Mouse (Mus musculus) limb, embryonic 12.5 days (tissue): ENCODE data around the gene Pgm3. TPM values are rescaled to one million over a fixed set of nuclear protein-coding genes. Genes with fewer than 3 reads are reported as not detected.
"Not testable (repeated sequence)": the region's sequence is repeated elsewhere in the genome, so short reads cannot be mapped to it uniquely, and the experiment has no call there.

ENCODE experiments used
- ATAC-seq: fragments of 200-750 bp; cut with Nextera tagmentation; 2 replicates; pipeline ENCODE4 v1.8.0; 2017; ENCODE audit warnings: low read depth, moderate TSS enrichment; ENCODE audit not compliant: insufficient number of reproducible peaks, insufficient read depth, low FRiP score, low TSS enrichment
- H3K27ac ChIP-seq: fragments of 300-500 bp; sonication (generic); 2 replicates; pipeline ENCODE4 v1.5.1; 2016; ENCODE audit warnings: mild to moderate bottlenecking, moderate library complexity
- H3K27me3 ChIP-seq: fragments of 300-500 bp; sonication (generic); 2 replicates; pipeline ENCODE4 v1.6.1; 2016; ENCODE audit warnings: mild to moderate bottlenecking, moderate library complexity
- H3K36me3 ChIP-seq: fragments of 300-500 bp; sonication (generic); 2 replicates; pipeline ENCODE4 v1.6.1; 2016; ENCODE audit warnings: mild to moderate bottlenecking, moderate library complexity
- H3K4me1 ChIP-seq: fragments of 300-500 bp; sonication (generic); replicated peaks from 2 replicates; pipeline ENCODE4 v1.6.1; 2016
- H3K4me2 ChIP-seq: fragments of 300-500 bp; sonication (generic); 2 replicates; pipeline ENCODE4 v1.6.1; 2016; ENCODE audit warnings: mild to moderate bottlenecking, moderate library complexity
- H3K4me3 ChIP-seq: fragments of 300-500 bp; sonication (generic); replicated peaks from 2 replicates; pipeline ENCODE4 v1.5.1; 2016; ENCODE audit warnings: mild to moderate bottlenecking
- H3K9ac ChIP-seq: fragments of 300-500 bp; sonication (generic); replicated peaks from 2 replicates; pipeline ENCODE4 v1.6.1; 2016; ENCODE audit warnings: mild to moderate bottlenecking, moderate library complexity
- H3K9me3 ChIP-seq: fragments of 300-500 bp; sonication (generic); 2 replicates; pipeline ENCODE4 v1.6.1; 2016; ENCODE audit warnings: mild to moderate bottlenecking, moderate library complexity
- WGBS: fragments of 180-500 bp; shearing (Covaris S2); methylation state at CpG from one replicate; pipeline ENCODE4 v1.1.7; 2016; 5-methylcytosine and 5-hydroxymethylcytosine counted together
- polyA plus RNA-seq: library from polyadenylated mRNA; unstranded; fragments of >200 nt; fragmentation: Nextera tagmentation; extraction: Ambion mirVana; gene quantifications from 2 replicates; pipeline ENCODE4 v1.2.1, GENCODE M21; 2016

Gene Pgm3
- polyA plus RNA-seq, result 34.7 and 35.2 TPM in 2 replicates

- under 1% methylated on average over 58 of the region's 59 CpGs for WGBS
- H3K27ac ChIP-seq, result peak within 1 kb of the TSS; percentile 67; the same call in 1 of the 2 replicates
- ATAC-seq, result peak; percentile 95
These were observed at the start of gene Pgm3, which contains the start of gene Rwdd2a for GRCm38 (mm10) chr9:86571540-86572135. TSS of gene Pgm3 (minus strand) at chr9:86571842. TSS of gene Rwdd2a (plus strand) at chr9:86571991.

GRCm38 (mm10) chr9:86619341-86620139 lies 47.9 kb upstream of the Pgm3 start:
- no peaks in the 10 kb centered on the region for H3K27me3 ChIP-seq

More at GRCm38 (mm10) chr9:86571540-86572135, at the start of gene Pgm3, which contains the start of gene Rwdd2a:
- 0 out of 2 replicates have a peak, but pooled peaks cover 2% of the 10 kb centered on the region for H3K27me3 ChIP-seq
- H3K9me3 ChIP-seq, result no peaks in the 10 kb centered on the region
- H3K4me3 ChIP-seq, result peak within 1 kb of the TSS; percentile 72
- H3K4me2 ChIP-seq, result peak within 1 kb of the TSS; percentile 99
- H3K4me1 ChIP-seq, result peaks cover 18% of the 10 kb centered on the region
- H3K36me3 ChIP-seq, result peaks cover 30% of the 10 kb centered on the region
- peak within 1 kb of the TSS; percentile 73 for H3K9ac ChIP-seq

DNA sequence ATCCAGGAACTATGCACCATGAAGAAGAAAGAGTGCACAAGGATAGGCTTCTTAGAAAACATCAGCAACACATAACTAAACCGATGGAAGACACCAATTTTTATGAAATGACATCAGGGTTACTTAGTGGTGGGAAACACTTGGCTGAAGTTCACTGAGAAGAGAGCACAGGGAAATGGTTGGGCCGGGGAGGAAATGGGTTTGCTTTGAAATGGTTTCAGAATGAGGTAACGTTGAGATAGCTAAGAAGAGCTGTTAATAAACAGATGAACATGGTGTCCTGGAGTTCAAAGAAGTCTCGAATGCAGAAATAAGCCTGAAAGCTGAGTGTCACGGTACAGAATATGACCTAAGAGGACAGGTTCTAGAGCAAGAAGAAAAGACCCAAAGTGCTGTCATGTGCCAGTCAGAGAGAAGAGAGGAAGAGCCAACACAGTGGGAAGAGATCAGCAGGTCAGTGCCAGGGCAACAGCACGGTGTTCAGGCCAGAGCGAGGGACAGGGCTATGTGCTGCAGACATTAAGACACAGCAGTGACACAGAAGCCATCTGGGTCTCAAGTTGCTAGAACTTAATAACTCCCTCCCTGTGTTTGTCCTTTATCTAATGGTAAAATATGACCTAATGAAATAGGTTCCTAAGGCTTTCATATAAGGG lies 46.3 kb upstream of the Pgm3 start:
- H3K9me3 ChIP-seq, result no peaks in the 10 kb centered on the region
- no peak overlapping the region for H3K4me2 ChIP-seq
- H3K4me3 ChIP-seq, result no peak overlapping the region
- H3K9ac ChIP-seq, result no peak overlapping the region
- H3K27me3 ChIP-seq, result no peaks in the 10 kb centered on the region
- H3K4me1 ChIP-seq, result no peaks in the 10 kb centered on the region; the same call in 1 of the 2 replicates
- ATAC-seq, result no peak
- WGBS, result 79% methylated on average over 7 of the region's 7 CpGs
- no peaks in the 10 kb centered on the region for H3K36me3 ChIP-seq
- H3K27ac ChIP-seq, result no peak overlapping the region

More at GRCm38 (mm10) chr9:86619341-86620139, 47.9 kb upstream of the Pgm3 start:
- Histone ChIP-seq H3K4me1 (no peaks in the 10 kb centered on the region; the same call in 1 of the 2 replicates), H3K9me3 (no peaks in the 10 kb centered on the region), H3K36me3 (no peaks in the 10 kb centered on the region), H3K4me3 (no peak overlapping the region), H3K9ac (no peak overlapping the region), H3K27ac (no peak overlapping the region), H3K4me2 (no peak overlapping the region)
- WGBS, result 86% methylated on average over 10 of the region's 10 CpGs
- ATAC-seq, result no peak

- no peak for ATAC-seq
- H3K36me3 ChIP-seq, result 0 out of 2 replicates have a peak, but pooled peaks cover 3% of the 10 kb centered on the region
- no peak overlapping the region for H3K4me3 ChIP-seq
- H3K4me1 ChIP-seq, result no peaks in the 10 kb centered on the region; the same call in 1 of the 2 replicates
- 84% methylated on average over 1 of the region's 1 CpGs for WGBS
- H3K9me3 ChIP-seq, result no peaks in the 10 kb centered on the region
- H3K9ac ChIP-seq, result no peak overlapping the region
- no peak overlapping the region for H3K4me2 ChIP-seq
- no peak overlapping the region for H3K27ac ChIP-seq
- H3K27me3 ChIP-seq, result no peaks in the 10 kb centered on the region
These were observed 44.1 kb upstream of the Pgm3 start for GRCm38 (mm10) chr9:86615765-86616164.

GRCm38 (mm10) chr9:86612091-86612490 lies 40.4 kb upstream of the Pgm3 start:
- Histone ChIP-seq H3K27me3 (no peaks in the 10 kb centered on the region), H3K4me1 (no peaks in the 10 kb centered on the region; the same call in 1 of the 2 replicates), H3K4me3 (no peak overlapping the region), H3K36me3 (0 out of 2 replicates have a peak, but pooled peaks cover 3% of the 10 kb centered on the region), H3K4me2 (no peak overlapping the region), H3K9me3 (no peaks in the 10 kb centered on the region), H3K27ac (no peak overlapping the region), H3K9ac (no peak overlapping the region)
- no peak for ATAC-seq
- WGBS, result 91% methylated on average over 4 of the region's 4 CpGs

- no peak overlapping the region for H3K9ac ChIP-seq
- no peak for ATAC-seq
- 84% methylated on average over 6 of the region's 6 CpGs for WGBS
- H3K27me3 ChIP-seq, result no peaks in the 10 kb centered on the region
- H3K4me2 ChIP-seq, result no peak overlapping the region
- H3K9me3 ChIP-seq, result no peaks in the 10 kb centered on the region
- H3K27ac ChIP-seq, result no peak overlapping the region
- no peaks in the 10 kb centered on the region for H3K36me3 ChIP-seq
- H3K4me3 ChIP-seq, result no peak overlapping the region
- no peaks in the 10 kb centered on the region for H3K4me1 ChIP-seq
These were observed 34.1 kb upstream of the Pgm3 start for GRCm38 (mm10) chr9:86605776-86606175.

- Histone ChIP-seq H3K9ac (no peak overlapping the region), H3K4me1 (no peaks in the 10 kb centered on the region), H3K36me3 (no peaks in the 10 kb centered on the region), H3K27me3 (no peaks in the 10 kb centered on the region), H3K9me3 (no peaks in the 10 kb centered on the region), H3K4me3 (no peak overlapping the region), H3K27ac (no peak overlapping the region), H3K4me2 (no peak overlapping the region)
- WGBS, result 53% methylated on average over 8 of the region's 8 CpGs
- ATAC-seq, result no peak
These were observed 28.2 kb upstream of the Pgm3 start for GRCm38 (mm10) chr9:86599723-86600303.

DNA sequence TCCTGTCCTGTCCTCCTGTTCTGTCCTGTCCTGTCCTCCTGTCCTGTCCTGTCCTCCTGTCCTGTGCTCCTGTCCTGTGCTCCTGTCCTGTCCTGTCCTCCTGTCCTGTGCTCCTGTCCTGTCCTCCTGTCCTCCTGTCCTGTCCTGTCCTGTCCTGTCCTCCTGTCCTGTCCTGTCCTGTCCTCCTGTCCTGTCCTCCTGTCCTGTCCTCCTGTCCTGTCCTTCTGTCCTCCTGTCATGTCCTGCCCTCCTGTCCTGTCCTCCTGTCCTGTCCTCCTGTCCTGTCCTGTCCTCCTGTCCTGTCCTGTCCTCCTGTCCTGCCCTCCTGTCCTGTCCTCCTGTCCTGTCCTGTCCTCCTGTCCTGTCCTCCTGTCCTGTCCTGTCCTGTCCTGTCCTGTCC lies 25.3 kb upstream of the Pgm3 start:
- ATAC-seq, H3K4me2 ChIP-seq: not testable (repeated sequence)

GRCm38 (mm10) chr9:86594357-86594767 lies 22.7 kb upstream of the Pgm3 start:
- ATAC-seq, H3K9ac ChIP-seq, H3K4me1 ChIP-seq, H3K27ac ChIP-seq, H3K36me3 ChIP-seq, H3K27me3 ChIP-seq, H3K4me3 ChIP-seq, H3K4me2 ChIP-seq, H3K9me3 ChIP-seq: not testable (repeated sequence)
- 62% methylated on average over 10 of the region's 10 CpGs for WGBS

More for the DNA sequence above, 25.3 kb upstream of the Pgm3 start:
- not testable (repeated sequence) for H3K9ac ChIP-seq, H3K4me3 ChIP-seq, H3K27me3 ChIP-seq, H3K9me3 ChIP-seq, H3K27ac ChIP-seq, H3K36me3 ChIP-seq, H3K4me1 ChIP-seq

GRCm38 (mm10) chr9:86592676-86593668 lies 21.3 kb upstream of the Pgm3 start:
- H3K4me1 ChIP-seq, result no peaks in the 10 kb centered on the region
- no peaks in the 10 kb centered on the region for H3K27me3 ChIP-seq
- H3K9ac ChIP-seq, result no peak overlapping the region
- no peak overlapping the region for H3K4me3 ChIP-seq
- H3K9me3 ChIP-seq, result no peaks in the 10 kb centered on the region
- 78% methylated on average over 19 of the region's 19 CpGs for WGBS
- no peak overlapping the region for H3K27ac ChIP-seq
- no peak overlapping the region for H3K4me2 ChIP-seq
- ATAC-seq, result no peak
- H3K36me3 ChIP-seq, result no peaks in the 10 kb centered on the region
